Mouse (Mus musculus) 3134 (cell line): ENCODE measurements at regions not wholly inside any gene's neighbourhood (a gene's known extent, or its start where the extent isn't known, plus 50 kb on each side); places are given as distances from the start of the nearest gene placed in this dataset.

ENCODE experiments used
- DNase-seq: peaks from one replicate; pipeline ENCODE4 v3.0.0-alpha.2; 2011; ENCODE audit warnings: low spot score; ENCODE audit not compliant: insufficient read length; ENCODE audit errors: extremely low read depth

DNA sequence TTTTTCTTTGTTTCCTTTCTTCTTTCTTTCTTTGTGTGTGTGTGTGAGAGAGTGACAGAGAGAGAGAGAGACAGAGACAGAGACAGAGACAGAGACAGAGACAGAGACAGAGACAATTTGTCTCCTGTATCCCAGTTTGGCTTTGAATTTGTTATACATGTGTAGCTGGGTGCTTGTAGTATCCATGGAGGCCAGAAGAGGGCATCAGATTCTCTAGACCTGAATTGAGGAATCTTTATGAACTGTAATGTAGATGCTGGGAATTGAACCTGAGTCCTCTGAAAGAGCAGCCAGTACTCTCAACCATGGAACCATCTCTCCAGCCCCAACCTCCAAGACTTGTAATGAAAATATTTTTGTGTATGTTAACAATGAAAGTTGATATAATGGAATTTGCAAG lies 190.2 kb upstream of the Sgcd start:
- no peak for DNase-seq

DNA sequence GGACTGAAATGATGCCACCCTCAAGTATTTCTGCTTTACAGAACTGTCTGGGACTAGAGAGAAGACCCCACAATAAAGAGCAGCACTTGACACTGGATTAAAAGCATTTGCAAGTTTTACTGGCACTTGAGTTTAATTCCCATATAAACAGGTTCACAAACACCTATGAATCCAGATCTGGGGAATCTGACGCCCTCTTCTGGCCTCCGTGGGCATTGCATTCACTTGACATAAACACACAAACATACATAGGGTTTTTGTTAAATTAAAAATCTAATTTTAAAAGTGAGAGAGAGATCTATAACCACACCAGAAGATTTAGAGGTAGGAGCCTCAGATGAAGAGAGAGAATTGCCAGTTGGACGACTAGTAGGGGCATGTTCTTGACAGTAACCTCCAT lies 189.4 kb upstream of the Sgcd start:
- DNase-seq = no peak

DNA sequence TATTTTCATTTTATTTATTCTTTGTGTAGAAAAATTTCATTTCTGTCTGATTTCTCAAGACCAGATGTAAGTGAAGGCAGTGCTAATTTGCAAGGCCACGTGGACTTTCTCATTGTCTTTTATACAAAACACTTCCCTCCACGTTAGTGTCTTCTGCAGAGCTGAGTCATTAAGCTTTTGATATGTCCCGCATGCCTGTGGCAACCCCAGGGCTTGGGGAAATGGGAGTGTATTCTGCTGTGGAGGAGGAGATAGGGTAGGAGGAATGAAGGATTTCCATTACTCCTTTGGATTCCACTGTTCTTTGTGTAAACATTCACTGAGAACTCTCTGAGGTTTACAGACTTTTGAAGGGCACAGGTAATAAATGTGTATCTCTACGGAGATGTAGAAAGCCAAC lies 187.7 kb upstream of the Sgcd start:
- no peak for DNase-seq

DNA sequence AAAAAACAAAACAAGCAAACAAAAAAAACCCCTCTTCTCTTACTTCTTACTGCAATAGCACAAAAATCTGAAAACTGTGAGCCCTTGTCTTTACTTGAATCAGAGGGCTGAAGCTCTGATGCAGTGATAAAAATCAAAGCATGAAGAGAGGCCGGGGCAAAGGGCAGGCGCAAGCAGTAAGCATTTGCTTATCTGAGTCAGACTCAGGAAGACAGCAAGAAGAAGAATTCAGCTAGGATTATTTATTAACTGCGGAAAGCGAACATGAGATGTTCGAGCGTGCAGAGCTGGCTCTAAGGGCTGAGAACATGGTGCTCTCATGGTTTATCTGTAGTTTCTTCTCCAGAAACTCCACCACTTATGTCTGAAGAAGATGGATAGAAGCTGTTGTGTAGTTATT lies 163.4 kb upstream of the Sgcd start:
- no peak for DNase-seq

DNA sequence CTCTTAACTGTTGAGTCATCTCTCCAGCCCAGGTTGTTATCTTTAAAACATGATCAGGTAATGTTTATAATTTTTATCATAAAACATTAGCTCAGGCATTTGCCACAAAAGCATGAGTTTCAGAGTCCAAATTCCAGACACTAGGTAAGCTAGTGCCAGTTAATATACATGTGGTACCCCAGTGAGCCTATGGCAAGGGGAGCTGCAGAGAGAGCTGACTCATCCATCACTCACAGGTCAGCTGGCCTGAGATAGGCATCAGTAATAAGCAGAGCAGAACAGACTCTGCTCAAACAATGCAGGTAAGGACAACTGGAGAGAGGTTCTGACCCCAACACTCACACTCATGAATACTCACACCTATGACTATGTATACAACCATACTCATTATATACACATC lies 144.6 kb upstream of the Sgcd start:
- DNase-seq = no peak

- no peak for DNase-seq
Measured at GRCm38 (mm10) chr11:48098063-48098462, 109.3 kb upstream of the Sgcd start.

- no peak for DNase-seq
Measured at GRCm38 (mm10) chr11:48097455-48097854, 108.7 kb upstream of the Sgcd start.

DNA sequence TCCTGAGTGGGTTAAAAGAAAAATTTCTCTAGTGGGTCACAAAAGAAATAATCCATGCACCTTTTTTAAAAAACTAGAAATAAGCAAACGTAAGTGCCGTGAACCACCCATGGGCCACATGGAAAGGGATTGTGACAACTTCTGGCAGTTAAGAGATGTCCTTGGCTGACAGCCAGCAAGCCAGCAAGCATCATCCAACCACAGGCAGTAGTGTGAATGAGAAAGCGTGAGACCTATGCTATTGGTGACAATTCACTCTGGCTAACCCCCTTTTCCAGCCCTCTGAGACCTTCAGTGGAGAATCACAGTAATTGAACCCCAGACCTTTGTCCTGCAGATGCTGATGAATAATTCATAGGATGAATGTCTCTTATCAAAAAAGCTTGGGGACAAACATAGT lies 78.3 kb upstream of the Sgcd start:
- DNase-seq = no peak

GRCm38 (mm10) chr11:48063719-48064118 lies 75.0 kb upstream of the Sgcd start:
- peak; percentile 3 for DNase-seq

DNA sequence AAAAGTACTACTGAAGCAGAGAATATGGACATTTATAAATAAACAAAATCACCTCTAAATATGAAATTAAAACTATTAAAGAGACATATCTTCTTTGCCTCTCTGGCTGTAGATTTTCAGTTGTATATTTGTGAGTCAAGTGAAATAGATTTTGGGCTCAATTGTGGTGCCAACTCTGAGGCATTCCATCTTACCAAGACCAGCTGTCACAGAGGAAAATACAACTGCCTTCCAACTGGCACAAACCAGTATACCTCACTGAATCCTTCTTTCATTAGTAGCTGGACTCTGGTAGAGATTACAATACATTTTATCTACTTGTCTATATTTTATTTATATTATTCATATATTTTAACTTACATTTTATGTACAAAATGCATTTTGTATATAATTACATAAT lies 72.7 kb upstream of the Sgcd start:
- no peak for DNase-seq

DNA sequence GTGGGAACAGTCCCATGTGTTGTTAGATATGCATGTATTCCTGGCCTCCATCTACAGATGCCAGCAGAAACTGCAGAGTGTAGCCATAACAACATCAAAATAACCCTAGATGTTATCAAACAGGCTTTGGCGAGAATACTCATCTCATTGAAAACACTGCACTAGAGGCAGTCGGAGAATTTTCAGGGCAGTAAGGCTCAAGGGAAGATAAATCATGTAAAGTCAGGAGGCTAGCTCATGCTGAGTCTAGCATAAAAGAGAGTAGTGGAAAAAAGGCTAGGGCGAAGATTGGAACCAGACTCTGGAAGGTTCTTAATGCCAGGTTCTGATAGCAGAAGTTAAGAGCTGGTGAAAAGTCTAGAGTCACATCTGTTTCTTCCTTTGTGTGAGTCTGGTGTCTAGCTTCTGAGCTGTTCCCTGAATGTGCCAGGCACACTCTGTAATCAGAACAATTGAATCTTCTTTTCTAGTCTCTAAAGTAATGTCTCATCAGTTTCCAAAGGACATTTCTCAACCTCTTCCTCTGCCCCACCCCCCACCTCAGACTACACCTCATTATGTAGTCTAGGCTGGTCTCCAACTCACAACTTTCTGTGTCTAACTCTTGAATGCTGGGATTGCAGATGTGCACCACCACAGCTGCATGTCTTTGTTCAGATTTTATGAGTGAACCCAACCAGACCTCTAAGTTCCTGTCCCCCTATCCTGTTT lies 62.5 kb upstream of the Sgcd start:
- DNase-seq = no peak

DNA sequence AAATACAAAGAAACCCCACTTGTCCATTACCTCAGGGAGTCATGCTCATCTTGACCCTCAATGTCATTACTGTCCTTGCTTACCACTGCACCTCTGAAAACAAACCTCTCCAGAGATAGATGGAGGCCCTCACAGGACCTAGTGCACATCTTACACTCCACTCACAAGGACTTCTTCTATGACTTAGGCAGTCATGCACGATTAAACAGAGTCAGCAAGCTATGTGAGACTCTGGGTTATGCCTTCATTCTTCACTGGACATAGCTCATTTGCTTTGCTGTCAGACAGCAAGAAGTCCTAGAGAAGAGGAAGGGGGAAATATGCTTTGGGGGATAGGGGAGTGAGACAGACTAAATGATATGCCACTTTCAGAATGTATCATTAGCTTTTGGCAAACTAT lies 59.5 kb upstream of the Sgcd start:
- no peak for DNase-seq
